Mouse (Mus musculus): ENCODE results near the gene Nfkb1.

The Nfkb1 gene

DNA sequence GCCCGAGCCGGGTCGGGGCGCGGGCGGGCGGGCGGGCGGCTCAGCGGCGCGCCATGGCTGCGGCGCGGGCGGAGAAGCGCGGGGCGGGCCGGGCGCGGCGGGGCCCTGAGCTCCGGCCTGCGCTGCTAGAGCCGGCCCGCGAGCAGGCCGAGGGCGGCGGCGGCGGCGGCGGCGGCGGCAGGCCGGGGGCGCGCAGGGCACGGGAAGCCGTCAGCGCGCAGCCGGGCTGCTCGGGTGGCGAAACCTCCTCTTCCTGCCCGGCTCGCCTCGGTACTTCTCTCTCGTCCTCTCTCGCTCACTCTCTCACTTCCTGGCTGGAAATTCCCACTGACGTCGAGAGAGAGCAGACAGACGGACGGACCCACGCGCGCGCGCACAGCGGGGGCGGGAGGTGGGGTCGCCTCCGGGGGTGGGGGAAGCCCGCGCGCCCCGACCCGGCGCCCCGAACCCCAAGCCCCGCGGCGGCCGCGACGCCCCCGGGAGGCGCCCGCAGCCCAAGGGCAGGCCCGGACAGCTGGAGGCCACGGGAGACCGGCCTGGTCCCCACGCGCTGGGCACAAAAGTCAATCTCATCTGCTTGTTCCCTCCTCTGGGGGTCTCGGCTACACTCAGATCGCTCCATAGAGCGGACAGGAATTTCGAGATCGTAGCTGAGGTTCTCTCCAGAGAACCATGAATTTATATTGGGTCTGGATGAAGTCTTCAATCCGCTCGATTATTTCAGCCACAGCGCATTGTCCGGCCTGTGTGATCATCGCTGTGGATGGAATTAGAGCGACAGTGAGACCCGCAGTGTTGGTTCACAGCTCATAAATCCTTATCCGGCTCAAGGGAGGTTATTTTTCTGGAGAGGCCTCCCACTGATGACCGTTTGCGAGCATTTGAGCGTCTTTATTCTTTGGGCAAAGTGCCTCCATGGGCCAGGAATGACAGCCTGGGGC lies at the start of gene Nfkb1:
TSS of gene Nfkb1 (minus strand) at position 357 of the 941 bp plus-strand sequence.
- no peak for TF ChIP-seq GATA4 (IDR thresholded peaks at IDR 0.05; ENCODE audit: insufficient replicate concordance, low read length)

DNA sequence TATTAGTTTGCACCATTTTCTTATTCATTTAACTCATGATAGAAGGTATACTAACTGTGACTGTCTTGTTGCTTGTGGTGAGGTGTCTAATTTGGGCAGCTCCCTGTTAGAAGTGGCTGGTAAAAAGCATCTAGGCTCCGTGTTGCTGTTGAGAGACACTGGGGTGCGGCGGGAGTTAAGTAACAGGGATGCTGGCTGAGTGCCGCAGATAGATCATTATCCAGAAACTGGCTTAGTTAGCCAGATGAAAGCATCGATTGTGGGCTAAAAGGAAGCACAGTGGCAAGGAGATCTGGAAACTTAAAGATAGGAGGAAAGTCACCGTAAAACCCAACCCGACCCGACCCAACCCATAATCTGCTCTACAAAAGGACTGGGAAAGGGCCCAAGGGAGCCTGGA lies 49.4 kb upstream of the Nfkb1 start:
- TF ChIP-seq GATA4 (IDR thresholded peaks at IDR 0.05; ENCODE audit: insufficient replicate concordance, low read length): no peak; the same call in 1 of the 2 replicates

DNA sequence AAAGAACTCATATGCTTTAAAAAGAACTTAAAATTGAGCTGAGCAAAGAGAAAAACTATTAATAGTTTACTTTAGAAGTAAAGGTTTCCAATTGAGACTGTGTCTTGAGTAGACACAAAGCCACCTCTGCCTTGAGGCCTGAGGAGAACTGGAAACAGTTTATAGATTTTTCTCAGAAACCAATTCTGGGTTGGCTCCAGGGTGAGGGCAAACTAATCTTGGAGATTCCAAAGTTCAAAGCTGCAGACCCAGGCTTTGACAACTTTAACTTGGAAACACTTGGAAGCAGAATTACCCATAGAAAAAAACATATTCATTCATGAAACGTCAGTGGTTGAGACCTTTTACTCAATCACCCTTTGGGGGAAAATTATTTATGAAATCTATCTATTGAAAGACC lies 43.4 kb upstream of the Nfkb1 start:
- no peak for TF ChIP-seq GATA4 (IDR thresholded peaks at IDR 0.05; ENCODE audit: insufficient replicate concordance, low read length)

DNA sequence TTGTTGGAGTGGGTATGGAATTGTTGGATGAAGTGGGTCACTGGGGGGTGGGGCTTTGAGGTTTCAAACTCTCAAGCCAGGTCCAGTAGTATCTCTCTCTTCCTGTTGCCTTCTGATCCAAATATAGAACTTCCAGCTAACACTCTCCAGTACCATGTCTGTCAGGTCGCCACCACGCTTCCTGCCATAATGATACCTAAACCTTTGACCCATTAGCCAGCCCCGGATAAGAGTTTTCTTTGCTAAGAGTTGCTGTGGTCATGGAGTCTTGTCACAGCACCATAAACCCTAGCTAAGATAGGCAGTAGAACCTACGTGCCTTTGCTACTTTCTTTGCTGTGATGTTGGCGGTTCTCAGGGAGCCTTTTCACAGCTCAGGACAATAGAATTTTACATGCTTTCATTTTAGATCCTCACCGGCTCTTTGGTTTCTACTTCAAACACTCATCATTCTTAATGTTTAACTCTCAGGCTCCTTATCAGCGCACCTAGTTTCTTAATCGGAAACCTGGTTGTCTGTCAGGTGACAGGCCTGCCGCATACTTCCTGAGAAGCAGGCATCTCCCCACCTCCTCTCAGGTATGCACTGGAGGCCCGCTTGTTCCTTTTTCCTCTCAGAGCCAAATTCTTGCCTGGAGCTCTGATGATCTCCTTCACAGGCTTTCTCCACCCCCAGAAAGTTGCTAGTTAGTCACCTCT lies 41.5 kb upstream of the Nfkb1 start:
- no peak for TF ChIP-seq GATA4 (IDR thresholded peaks at IDR 0.05; ENCODE audit: insufficient replicate concordance, low read length)

DNA sequence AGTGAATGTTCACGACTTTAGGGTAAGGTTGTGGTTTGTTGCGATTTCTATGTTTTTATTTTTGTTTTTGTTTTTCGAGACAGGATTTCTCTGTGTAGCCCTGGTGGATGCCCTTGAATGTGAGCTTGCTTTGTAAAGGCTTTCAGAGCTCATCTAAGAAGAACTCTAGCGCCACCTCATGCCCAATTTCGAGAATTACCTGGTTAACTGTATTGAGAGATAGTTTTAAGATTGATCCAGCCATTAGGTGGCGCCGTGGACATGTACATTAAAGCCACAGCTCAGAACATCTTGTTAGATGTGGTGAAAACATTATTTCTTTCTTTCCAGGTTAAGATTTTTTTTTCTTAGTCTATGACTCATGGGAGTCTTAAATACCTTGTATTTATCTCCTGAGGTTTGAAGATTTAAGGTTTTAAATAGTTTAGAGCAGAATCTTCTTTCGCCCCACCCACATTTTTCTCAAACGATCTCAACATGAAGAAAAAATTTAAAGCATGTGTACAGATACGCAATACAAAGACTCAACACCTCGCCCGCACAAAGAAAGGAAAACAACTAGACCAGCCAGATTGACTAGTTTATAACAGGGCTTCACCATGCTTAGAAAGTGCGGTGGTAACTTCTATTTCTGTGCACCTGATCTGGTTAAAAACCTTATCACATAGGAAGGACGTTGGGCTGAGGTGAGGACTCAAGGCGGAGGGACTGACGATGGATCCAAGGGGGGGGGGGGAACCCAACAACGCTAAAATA lies 40.1 kb upstream of the Nfkb1 start:
- TF ChIP-seq GATA4 (IDR thresholded peaks at IDR 0.05; ENCODE audit: insufficient replicate concordance, low read length): no peak

DNA sequence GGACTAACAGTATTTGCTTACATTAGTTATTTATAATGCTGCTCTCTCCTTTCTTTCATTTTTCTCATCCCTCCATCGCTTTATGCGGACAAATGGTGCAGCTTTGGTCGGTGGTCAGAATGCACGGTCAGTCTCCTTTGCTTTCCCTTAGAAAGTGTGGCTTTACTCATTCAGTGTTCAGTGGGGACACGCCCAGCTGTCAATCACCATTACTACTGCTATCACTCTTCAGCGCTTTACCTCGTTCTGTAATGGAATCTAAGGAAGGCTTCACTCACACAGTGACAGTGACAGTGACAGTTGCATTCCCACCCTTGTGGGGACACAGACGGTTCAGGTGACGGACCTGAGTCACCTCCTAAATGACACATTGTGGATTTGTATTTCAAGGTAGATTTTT lies 39.4 kb upstream of the Nfkb1 start:
- TF ChIP-seq GATA4 (IDR thresholded peaks at IDR 0.05; ENCODE audit: insufficient replicate concordance, low read length): no peak

DNA sequence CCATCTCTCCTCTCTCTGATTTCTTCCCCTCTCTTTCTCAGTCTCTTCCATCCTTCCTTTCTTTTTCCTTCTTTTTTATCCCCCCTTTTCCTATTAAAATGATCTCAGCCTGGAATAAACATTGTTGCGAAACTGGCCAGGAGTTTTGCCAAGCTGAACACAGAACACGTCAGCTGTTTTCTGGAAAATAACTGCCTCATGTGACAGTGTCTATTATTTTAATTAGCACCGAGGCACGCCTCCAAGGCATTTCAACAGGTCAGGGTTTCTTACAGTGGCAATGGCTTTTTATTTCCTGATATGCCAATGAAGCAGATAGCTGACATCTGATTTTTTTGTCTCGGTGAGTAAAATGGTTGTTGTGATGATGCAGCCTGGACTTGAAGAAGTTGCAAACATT lies 38.2 kb upstream of the Nfkb1 start:
- TF ChIP-seq GATA4 (IDR thresholded peaks at IDR 0.05; ENCODE audit: insufficient replicate concordance, low read length): no peak

DNA sequence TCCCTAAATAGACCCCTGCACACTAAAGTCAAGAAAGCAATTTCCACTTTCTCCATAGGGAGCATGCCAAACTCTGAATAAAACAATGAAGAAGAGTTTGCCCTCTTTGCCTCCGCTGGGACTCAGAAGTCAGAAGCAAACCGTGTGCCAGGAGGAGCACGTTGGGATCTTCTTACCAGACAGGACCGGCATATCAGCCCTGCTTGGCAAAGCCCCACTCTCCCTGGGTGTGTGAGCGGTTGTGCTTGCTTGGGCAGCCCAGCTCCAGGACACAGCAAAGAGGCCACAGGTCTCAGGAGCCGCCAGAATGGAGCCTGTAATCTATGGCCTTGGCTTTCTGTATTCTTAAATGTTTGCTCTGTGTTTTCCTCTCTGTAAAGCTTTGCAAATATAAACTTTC lies 37.6 kb upstream of the Nfkb1 start:
- no peak for TF ChIP-seq GATA4 (IDR thresholded peaks at IDR 0.05; ENCODE audit: insufficient replicate concordance, low read length)

DNA sequence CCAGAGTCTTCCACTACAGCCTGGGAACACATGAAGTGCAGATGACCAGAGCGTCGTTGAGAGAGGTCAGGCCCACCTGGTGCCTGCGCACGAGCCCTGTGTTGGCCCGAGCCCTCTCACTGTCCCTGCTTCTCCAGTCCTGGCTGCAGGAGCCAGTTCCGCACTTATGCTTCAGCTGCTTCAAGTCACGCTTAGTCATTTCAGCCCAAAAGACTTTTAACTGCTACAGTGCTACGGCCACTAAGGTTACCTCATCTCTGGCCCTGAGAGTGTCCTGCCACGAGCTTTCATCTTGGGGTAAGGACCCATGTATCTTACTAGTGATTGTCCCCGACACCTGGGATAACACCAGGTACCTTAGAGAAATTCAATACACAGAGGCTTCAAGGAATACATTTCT lies 36.0 kb upstream of the Nfkb1 start:
- no peak for TF ChIP-seq GATA4 (IDR thresholded peaks at IDR 0.05; ENCODE audit: insufficient replicate concordance, low read length)

DNA sequence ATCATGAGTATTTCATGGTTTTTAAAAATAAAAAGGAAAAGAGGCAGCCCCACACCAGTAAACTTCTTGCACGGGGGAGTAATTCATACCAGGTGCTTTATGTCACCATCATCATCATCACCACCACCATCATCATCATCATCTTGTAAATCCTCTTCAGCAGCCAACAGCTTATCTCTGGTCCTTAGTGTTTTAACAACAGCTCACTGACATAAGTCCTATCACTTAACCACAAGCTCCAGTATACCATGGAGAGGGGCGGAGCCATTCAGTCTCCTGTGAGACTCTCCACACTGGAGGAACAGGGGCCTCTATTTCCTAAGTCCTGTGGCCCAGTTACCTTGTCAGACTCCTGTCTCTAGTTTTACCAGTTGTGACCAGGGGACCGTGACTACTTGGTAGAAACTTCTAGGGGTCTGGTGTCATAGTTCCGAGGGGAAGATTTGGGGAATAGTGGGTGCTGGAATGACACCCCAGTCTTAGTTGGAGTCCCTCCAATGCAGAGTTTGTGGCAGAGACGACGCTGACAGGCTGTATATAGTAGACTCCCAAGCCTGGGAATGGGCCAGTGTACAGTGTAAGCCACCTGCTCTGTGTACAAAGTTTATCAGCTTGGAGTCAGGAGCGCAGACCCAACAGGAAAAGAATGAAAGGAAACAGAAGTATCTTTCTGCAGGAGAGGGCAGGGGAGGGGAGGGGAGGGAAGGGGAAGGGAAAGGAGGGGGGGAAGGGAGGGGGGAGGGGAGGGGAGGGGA lies 35.4 kb upstream of the Nfkb1 start:
- TF ChIP-seq GATA4 (IDR thresholded peaks at IDR 0.05; ENCODE audit: insufficient replicate concordance, low read length): no peak

DNA sequence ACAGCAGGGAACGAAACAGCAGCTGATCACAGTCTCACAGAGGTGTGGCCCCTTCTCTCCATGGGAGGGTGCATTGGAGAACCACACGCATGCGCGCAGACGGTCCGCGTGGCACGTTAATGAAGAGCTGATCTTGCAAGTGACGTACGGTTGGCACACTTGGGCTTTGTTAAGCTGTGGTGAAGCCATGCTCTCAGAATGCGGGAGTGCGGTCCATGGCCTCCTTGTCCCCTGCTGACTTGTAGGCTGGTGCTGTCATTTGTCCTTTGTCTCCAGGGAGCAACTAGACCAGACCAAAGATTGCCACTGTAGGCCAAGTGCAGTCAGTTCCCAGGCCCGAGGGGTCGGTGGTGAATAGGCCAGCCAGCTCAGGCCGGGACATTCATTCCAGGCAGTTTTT lies 34.7 kb upstream of the Nfkb1 start:
- no peak for TF ChIP-seq GATA4 (IDR thresholded peaks at IDR 0.05; ENCODE audit: insufficient replicate concordance, low read length)

DNA sequence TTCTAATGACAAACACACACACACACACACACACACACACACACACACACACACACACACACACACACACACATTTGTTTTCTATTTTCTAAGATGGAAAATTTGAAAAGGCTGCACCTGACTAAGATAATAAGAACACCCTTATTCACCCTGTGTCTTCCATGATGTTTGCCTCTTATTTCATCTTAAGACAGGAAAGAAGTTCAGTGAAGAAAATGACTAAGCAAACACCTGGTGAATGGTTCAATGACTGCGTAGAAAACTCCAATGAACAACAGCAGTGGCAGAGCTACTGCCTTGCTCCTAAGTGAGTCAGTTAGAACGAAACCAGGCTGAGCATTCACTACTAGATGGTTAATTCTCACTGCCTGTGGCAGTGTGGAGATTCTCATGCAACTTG lies 30.8 kb upstream of the Nfkb1 start:
- no peak for TF ChIP-seq GATA4 (IDR thresholded peaks at IDR 0.05; ENCODE audit: insufficient replicate concordance, low read length)

DNA sequence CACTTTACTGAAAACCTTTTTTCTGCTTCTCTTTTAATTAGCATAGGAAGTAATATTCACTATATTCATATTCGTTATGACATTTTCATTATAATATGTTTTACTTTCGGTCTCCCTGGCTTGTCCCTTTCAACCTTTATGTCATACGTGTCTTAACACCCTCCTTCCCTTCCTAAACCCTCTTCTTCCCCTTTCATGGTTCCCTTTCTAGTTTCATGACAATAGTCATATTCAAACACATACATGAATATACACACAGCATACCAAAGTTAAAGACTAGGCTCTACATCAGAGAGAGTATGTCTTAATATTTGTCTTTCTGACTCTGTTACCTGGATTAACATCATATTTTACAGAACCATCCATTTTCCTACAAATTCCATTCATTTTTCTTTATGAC lies 28.6 kb upstream of the Nfkb1 start:
- TF ChIP-seq GATA4 (IDR thresholded peaks at IDR 0.05; ENCODE audit: insufficient replicate concordance, low read length): no peak

DNA sequence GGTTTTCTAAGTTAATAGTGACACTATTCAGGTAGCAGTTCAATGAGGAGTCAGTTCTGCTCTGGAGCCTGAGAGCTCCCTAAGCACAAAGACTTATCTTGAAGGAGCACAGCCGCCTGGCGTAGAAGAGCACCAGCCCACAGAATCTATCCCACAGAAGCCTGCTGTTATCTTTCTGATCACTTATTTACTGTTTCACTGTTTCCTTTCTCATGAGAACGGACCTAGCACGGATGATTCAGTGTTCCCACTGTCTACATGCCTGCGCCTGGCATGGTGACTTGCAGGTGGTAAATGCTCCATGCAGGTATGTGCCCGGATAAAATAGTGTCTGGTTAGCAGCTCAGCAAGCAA lies 27.8 kb upstream of the Nfkb1 start:
- no peak for TF ChIP-seq GATA4 (IDR thresholded peaks at IDR 0.05; ENCODE audit: insufficient replicate concordance, low read length)
